Mouse (Mus musculus) adrenal gland (tissue): ENCODE measurements at regions not wholly inside any gene's neighbourhood (a gene's known extent, or its start where the extent isn't known, plus 50 kb on each side); places are given as distances from the start of the nearest gene placed in this dataset.

Source experiments
- intact Hi-C: fragments of 180-260 bp; cut with DNase I; formaldehyde crosslinking; loops from one replicate; pipeline ENCODE4 v1.15.1; 2025

DNA sequence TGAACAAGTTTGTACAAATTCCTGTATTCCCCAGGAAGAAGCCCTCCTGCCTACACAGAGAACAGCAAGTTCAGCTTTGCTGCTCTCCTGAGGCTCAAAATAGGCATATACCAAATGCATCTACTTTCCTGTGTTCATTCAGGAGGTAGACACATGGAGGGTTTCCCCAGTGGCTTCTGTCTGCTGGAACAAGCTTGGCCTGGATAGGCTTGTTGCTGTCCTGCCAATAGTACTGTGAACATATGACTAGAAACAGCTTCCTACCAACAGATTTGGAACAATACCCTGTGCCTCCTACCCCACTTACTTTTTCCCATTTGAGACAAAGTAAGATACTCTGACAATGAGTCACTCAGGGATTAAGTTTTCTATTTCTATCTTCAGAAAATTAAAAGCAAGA, 93.8 kb upstream of the Wdpcp start:
- intact Hi-C loops: no loop called here

DNA sequence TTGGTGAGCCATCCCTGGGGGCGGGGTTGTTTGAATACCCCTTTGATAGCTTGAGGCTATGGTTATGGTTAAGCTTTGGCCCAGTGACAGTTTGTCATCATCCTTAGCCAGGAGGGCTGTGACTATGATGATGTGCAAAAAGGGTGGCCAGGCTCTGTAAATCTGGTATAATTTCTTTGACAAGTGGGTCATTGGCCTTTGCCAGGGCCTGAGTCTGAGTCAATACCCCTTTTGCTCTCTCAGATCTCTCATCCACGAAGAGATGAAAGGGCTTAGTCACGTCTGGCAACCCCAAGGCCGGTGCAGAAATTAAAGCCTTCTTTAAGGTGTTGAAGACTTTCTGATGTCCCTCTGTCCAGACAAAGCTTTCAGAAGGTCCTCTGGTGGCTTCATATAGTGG, 99.7 kb upstream of the Ugp2 start:
- intact Hi-C loops: no loop called here

GRCm38 (mm10) chr11:21468465-21468864, 97.5 kb upstream of the Ugp2 start:
- intact Hi-C loops: no loop called here

DNA sequence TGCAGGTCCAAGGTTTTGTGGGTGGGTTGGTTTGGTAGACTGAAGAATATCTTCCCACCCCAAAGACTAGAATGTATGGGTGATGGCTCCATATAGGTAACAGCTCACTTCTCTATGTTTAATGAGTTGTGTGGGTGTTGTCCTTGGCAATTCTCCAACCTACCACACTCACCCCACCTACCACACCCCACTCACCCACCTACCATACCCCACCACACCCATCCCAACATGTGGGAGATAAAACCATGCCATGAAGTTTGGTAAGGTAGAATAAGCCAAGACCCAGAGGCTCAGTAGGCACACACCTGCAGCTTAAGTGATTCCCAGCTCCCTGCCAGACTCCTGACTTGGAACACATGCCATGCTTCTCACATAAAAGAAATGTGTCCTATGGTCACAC, 89.0 kb upstream of the Ugp2 start:
- intact Hi-C loops: no loop called here

GRCm38 (mm10) chr11:21453308-21454106, 82.5 kb upstream of the Ugp2 start:
- intact Hi-C loops: no loop called here

- intact Hi-C loops: loop anchor here (5.0 kb wide), 1 partner anchor 61 kb away; the partner anchor contains the start of gene Ugp2
Measured at GRCm38 (mm10) chr11:21433726-21434125, 62.7 kb upstream of the Ugp2 start.

GRCm38 (mm10) chr11:21430021-21430420, 59.0 kb upstream of the Ugp2 start:
- intact Hi-C loops: loop anchor here (5.0 kb wide), 1 partner anchor 58 kb away; the partner anchor contains the start of gene Ugp2

- intact Hi-C loops: no loop called here
Measured at GRCm38 (mm10) chr11:21428749-21429148, 57.7 kb upstream of the Ugp2 start.

DNA sequence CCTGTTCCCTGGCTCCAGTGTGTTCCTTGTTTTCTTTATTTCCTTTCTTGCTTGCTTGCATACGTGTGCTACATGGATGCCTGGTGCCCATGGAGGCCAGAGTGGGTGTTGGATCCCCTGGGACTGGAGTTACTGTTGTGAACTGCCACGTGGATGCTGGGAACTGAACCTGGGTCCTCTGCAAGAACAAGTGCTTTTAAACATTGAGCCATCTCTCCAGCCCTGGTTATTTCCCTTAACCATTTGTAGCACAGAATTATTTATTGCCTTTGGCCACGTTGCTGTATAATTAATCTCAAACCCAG, 57.0 kb upstream of the Ugp2 start:
- intact Hi-C loops: no loop called here

DNA sequence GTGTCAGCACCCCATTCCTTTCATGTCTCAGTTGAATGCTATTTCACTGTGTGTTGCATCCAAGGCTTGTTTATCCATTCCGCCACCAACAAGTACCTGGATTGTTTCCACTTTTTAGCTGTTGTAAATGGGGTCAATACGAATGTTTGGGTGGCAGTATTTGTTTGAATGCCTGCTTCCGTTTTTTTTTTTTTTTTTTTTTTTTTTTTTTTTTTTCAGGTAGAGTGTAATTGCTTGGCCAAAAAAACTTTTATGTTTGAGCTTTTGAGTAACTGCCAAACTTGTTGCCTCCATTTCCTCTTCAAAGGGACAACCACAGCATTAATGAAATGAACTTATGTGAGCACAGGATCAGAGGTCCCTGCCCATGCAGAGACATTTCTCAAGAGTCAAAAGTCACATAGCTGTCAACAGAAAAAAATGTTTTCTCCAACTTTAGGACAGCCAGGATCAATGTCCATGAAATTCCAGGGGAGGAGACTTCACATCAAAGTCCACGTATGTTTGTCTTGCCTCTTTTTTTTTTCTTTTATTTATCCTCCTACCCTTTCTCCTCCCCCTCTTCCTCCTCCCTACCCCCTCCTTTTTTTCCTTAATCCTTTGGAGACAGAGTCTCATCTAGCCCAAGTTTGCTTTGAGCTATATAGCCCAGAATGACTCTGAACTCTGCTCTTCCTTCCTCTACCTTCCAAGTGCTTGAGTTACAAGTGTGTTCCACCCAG, 56.5 kb upstream of the Ugp2 start:
- intact Hi-C loops: no loop called here

- intact Hi-C loops: no loop called here
Measured at GRCm38 (mm10) chr11:21425480-21426101, 54.6 kb upstream of the Ugp2 start.

DNA sequence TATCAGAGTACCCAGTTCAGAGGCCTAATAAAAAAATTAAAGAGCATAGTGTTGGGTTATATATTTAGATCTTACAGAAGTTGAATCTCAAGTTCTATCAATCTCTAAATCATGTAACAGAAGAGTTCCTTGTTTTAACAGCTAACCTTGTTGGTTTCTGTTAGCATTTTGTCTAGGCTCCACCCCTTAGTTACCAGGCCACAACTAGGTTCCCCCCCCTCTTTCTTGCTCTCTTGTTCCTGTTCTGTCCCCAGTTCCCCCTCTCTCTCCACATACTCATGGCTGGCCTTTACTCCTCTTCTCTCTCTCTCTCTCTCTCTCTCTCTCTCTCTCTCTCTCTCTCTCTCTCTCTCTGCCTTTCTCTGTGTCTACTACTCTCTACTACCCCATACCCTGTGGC, 53.3 kb upstream of the Ugp2 start:
- intact Hi-C loops: no loop called here

DNA sequence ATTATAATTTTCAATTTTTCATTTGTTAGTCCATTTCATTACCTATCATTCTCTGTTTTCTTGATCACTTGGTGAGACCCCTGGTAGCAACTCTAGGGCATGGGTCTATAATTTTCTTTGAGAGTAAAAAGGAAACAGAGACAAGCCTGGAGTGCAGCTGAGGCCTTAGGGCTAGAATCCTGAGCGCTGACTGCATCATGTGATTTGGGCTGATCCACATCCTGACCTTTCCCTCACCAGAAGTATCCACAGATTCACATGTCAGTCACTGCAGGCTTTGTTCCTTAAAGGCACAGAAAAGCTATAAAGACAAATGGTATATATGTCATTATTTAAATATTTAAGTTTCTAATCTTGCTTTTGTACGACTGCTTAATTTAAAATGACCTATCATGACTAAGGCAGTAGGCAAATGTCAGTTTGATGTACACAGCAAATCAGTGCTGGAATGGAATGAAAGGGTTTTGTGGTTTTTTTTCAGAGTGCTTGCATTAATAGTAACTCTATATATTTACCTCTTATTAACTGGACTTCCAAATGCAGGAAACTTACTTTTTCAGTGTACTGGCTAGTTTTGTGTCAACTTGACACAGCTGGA, 51.4 kb upstream of the Ugp2 start:
- intact Hi-C loops: no loop called here
